Comparison of ENCODE assay signal across 8 mouse cellular contexts in genomic region chr4:124751300-124752250, GRCm38 (mm10). TPM values are rescaled to one million over a fixed set of nuclear protein-coding genes. Genes with fewer than 3 reads are reported as not detected.
DNase-seq lines count a peak whose midpoint lies in the region; ATAC-seq lines count a peak whose summit lies in the region.

No protein-coding gene starts in this region.

- H3K4me2 ChIP-seq in hindbrain, embryonic 16.5 days (ENCODE audit: low read length): peak overlapping the region; percentile 99

- WGBS in hindbrain, embryonic 16.5 days: under 1% methylated on average over 73 of the region's 75 CpGs
- WGBS in macrophage (ENCODE audit: missing documents): under 1% methylated on average over 75 of the region's 75 CpGs

- H3K79me2 ChIP-seq in macrophage (ENCODE audit: inconsistent target): peaks cover 50% of the 10 kb centered on the region

- H3K27me3 ChIP-seq in hindbrain, embryonic 16.5 days (replicated peaks; ENCODE audit: control insufficient read depth, insufficient read depth, low read length): no peaks in the 10 kb centered on the region

- H3K4me1 ChIP-seq in hindbrain, embryonic 16.5 days (ENCODE audit: control insufficient read depth, insufficient read depth, low read depth, low read length): peaks cover 14% of the 10 kb centered on the region

- H3K9ac ChIP-seq in hindbrain, embryonic 16.5 days (ENCODE audit: low read depth, low read length): peak overlapping the region; percentile 80

- H3K36me3 ChIP-seq in hindbrain, embryonic 16.5 days (ENCODE audit: control insufficient read depth, insufficient read depth, low read length): 0 out of 2 replicates have a peak, but pooled peaks cover 10% of the 10 kb centered on the region
- H3K36me3 ChIP-seq in macrophage (ENCODE audit: inconsistent target): peaks cover 9% of the 10 kb centered on the region; the same call in 1 of the 2 replicates

- no peaks in the 10 kb centered on the region for H3K9me3 ChIP-seq in hindbrain, embryonic 16.5 days (ENCODE audit: control insufficient read depth, low read length)

- ATAC-seq in hindbrain, embryonic 16.5 days: peak; percentile 100

- H3K4me3 ChIP-seq in hindbrain, embryonic 16.5 days (ENCODE audit: low read length): peak overlapping the region; percentile 77
- peak overlapping the region; percentile 67 for H3K4me3 ChIP-seq in macrophage (ENCODE audit: inconsistent target)

- DNase-seq in T-cell, adult 2 months (ENCODE audit: low spot score): peak; percentile 94
- DNase-seq in cerebellum, postnatal 36 days: peak; percentile 98 to 99
- peak; percentile 99 for DNase-seq in gastrocnemius, adult 18-20 months (ENCODE audit: low spot score)
- DNase-seq in left cerebral cortex, adult 18-20 months (ENCODE audit: low spot score in 2 of 2): peak; percentile 98 to 99
- DNase-seq in right cerebral cortex, adult 18-20 months: peak; percentile 99
- DNase-seq in urinary bladder, postnatal 10 days (ENCODE audit: low spot score): peak; percentile 91

- peak overlapping the region; percentile 34; the same call in 1 of the 2 replicates for H3K27ac ChIP-seq in hindbrain, embryonic 16.5 days (ENCODE audit: low read depth, low read length)
- peak overlapping the region; percentile 25 for H3K27ac ChIP-seq in macrophage

RNA-seq across cellular contexts. Expression of gene Inpp5b, which starts 9.9 kb away (rescaled TPM):
- total RNA-seq in gastrocnemius, adult 18-20 months (2021): 1 to 10 TPM; 7.4 to 8.1 TPM
- 18.4 and 23.7 TPM in 2 replicates for polyA plus RNA-seq in hindbrain, embryonic 16.5 days (2015; fragmentation: Nextera tagmentation; extraction: Ambion mirVana)
- 10 to 100 TPM; 37.2 to 42.3 TPM for total RNA-seq in left cerebral cortex, adult 18-20 months (2021)
- total RNA-seq in macrophage (2018; cell fraction: chromatin; rRNA removed): 100 to 1,000 TPM in 8 of 26 experiments, 10 to 100 TPM in 18; 21.2 to 240 (median 86.4) TPM
- total RNA-seq in macrophage (2018; cell fraction: cytosol; rRNA removed): 10 to 100 TPM; 14.1 to 43.3 (median 24.3) TPM
- total RNA-seq in macrophage (2018; cell fraction: nucleus; rRNA removed): 100 to 1,000 TPM in 3 of 26 experiments, 10 to 100 TPM in 23; 23.7 to 144 (median 56.6) TPM
- polyA plus RNA-seq in macrophage (2018): 20.2 to 23.6 TPM (median 22.9 TPM) in 3 replicates

RNA-seq across cellular contexts. Expression of gene Sf3a3, which starts 37.0 kb away (rescaled TPM):
- 10 to 100 TPM; 12.7 to 13.9 TPM for total RNA-seq in gastrocnemius, adult 18-20 months (2021)
- polyA plus RNA-seq in hindbrain, embryonic 16.5 days (2015; fragmentation: Nextera tagmentation; extraction: Ambion mirVana): 86.1 and 93.2 TPM in 2 replicates
- 10 to 100 TPM; 33.9 to 42.3 TPM for total RNA-seq in left cerebral cortex, adult 18-20 months (2021)
- 10 to 100 TPM; 29.3 to 87.9 (median 60.7) TPM for total RNA-seq in macrophage (2018; cell fraction: chromatin; rRNA removed)
- total RNA-seq in macrophage (2018; cell fraction: cytosol; rRNA removed): 10 to 100 TPM; 30.9 to 47.9 (median 40.8) TPM
- total RNA-seq in macrophage (2018; cell fraction: nucleus; rRNA removed): 10 to 100 TPM; 20.8 to 65.4 (median 32.2) TPM
- 38.3 to 63.8 TPM (median 62.7 TPM) in 3 replicates for polyA plus RNA-seq in macrophage (2018)

RNA-seq across cellular contexts. Expression of gene Mtf1, which starts 50.3 kb away (rescaled TPM):
- total RNA-seq in gastrocnemius, adult 18-20 months (2021): 10 to 100 TPM; 11.1 to 12.1 TPM
- polyA plus RNA-seq in hindbrain, embryonic 16.5 days (2015; fragmentation: Nextera tagmentation; extraction: Ambion mirVana): 11.5 and 14.0 TPM in 2 replicates
- total RNA-seq in left cerebral cortex, adult 18-20 months (2021): 10 to 100 TPM; 25.8 to 27.8 TPM
- total RNA-seq in macrophage (2018; cell fraction: chromatin; rRNA removed): 10 to 100 TPM; 17.1 to 48.1 (median 33.1) TPM
- 10 to 100 TPM; 14.3 to 21.6 (median 16.3) TPM for total RNA-seq in macrophage (2018; cell fraction: cytosol; rRNA removed)
- 10 to 100 TPM; 20.6 to 40.7 (median 28.7) TPM for total RNA-seq in macrophage (2018; cell fraction: nucleus; rRNA removed)
- 12.8 to 14.1 TPM (median 13.2 TPM) in 3 replicates for polyA plus RNA-seq in macrophage (2018)

RNA-seq across cellular contexts. Expression of gene Fhl3, which starts 51.1 kb away (rescaled TPM):
- 100 to 1,000 TPM; 271 to 315 TPM for total RNA-seq in gastrocnemius, adult 18-20 months (2021)
- 1.5 and 2.1 TPM in 2 replicates for polyA plus RNA-seq in hindbrain, embryonic 16.5 days (2015; fragmentation: Nextera tagmentation; extraction: Ambion mirVana)
- total RNA-seq in left cerebral cortex, adult 18-20 months (2021): 1 to 10 TPM; 1.3 TPM
- total RNA-seq in macrophage (2018; cell fraction: chromatin; rRNA removed): 100 to 1,000 TPM in 5 of 26 experiments, 10 to 100 TPM in 21; 19.4 to 246 (median 86.4) TPM
- 100 to 1,000 TPM in 1 of 26 experiments, 10 to 100 TPM in 25; 25.7 to 105 (median 54.7) TPM for total RNA-seq in macrophage (2018; cell fraction: cytosol; rRNA removed)
- 100 to 1,000 TPM in 5 of 26 experiments, 10 to 100 TPM in 21; 31.8 to 142 (median 70.6) TPM for total RNA-seq in macrophage (2018; cell fraction: nucleus; rRNA removed)
- polyA plus RNA-seq in macrophage (2018): 24.2 to 70.3 TPM (median 28.8 TPM) in 3 replicates

RNA-seq across cellular contexts. Expression of gene Utp11, which starts 58.2 kb away (rescaled TPM):
- 10 to 100 TPM; 18.4 to 22.7 TPM for total RNA-seq in gastrocnemius, adult 18-20 months (2021)
- polyA plus RNA-seq in hindbrain, embryonic 16.5 days (2015; fragmentation: Nextera tagmentation; extraction: Ambion mirVana): 37.9 TPM in 2 replicates
- 10 to 100 TPM; 15.0 to 15.3 TPM for total RNA-seq in left cerebral cortex, adult 18-20 months (2021)
- 100 to 1,000 TPM in 1 of 26 experiments, 10 to 100 TPM in 25; 12.1 to 101 (median 51.8) TPM for total RNA-seq in macrophage (2018; cell fraction: chromatin; rRNA removed)
- total RNA-seq in macrophage (2018; cell fraction: cytosol; rRNA removed): 10 to 100 TPM; 24.9 to 44.6 (median 33.0) TPM
- 10 to 100 TPM; 11.1 to 53.3 (median 29.8) TPM for total RNA-seq in macrophage (2018; cell fraction: nucleus; rRNA removed)
- 32.1 to 58.7 TPM (median 57.7 TPM) in 3 replicates for polyA plus RNA-seq in macrophage (2018)

Comparison
In these comparisons a context has a peak if more than half of its experiments do, and no peak if none do; other contexts are left out.
1. Peak in every context shown above with its lines: DNase-seq, ATAC-seq, H3K4me3 ChIP-seq and H3K27ac ChIP-seq.
2. RNA of gene Inpp5b, which starts 9.9 kb away (total RNA-seq): 37.2 to 42.3 TPM in left cerebral cortex, adult 18-20 months; 7.4 to 8.1 TPM in gastrocnemius, adult 18-20 months; every median in the first group is over 4 times any median in the second.